Mouse (Mus musculus) liver, embryonic 14.5 days (tissue): ENCODE data around the gene Zxdc.

Experiments
- CTCF ChIP-seq: IDR thresholded peaks from 2 replicates; pipeline ENCODE4 v1.5.1; 2016; ENCODE audit warnings: antibody characterized with exemption, low read depth, control low read depth
- EP300 ChIP-seq: IDR thresholded peaks from 2 replicates; pipeline ENCODE4 v1.6.1; 2016; ENCODE audit warnings: antibody characterized with exemption, low read depth

DNA sequence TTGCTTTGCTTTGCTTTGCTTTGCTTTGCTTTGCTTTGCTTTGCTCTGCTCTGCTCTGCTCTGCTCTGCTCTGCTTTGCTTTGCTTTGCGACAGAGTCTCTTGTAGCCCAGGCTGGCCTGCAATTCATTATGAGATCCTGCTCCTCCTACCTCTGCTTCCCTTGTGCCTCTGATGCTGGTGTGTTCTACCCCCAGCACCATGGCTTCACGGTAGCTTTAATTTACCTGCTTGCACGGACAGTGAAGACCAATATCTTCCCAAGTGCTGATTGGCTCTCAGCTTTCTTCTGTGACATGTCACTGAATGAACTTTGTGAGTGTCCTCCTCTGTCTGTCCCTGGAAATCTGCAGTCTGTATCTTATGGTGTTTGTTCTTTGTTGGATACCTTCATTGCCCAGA is 67.7 kb downstream of the Zxdc start:
- TF ChIP-seq EP300 (no peak), CTCF (no peak)
